Mouse (Mus musculus) embryo, embryonic 9.5 days (tissue): ENCODE measurements around the gene 3110001I22Rik.

Experiments used
- DNase-seq: peaks from one replicate; pipeline ENCODE4 v3.0.0-alpha.2; 2017; ENCODE audit errors: extremely low spot score

3110001I22Rik gene

GRCm38 (mm10) chr16:13716821-13717553 lies 45.3 kb downstream of the 3110001I22Rik start:
- no peak for DNase-seq

- DNase-seq: no peak
Observed at GRCm38 (mm10) chr16:13722937-13723336, 51.2 kb downstream of the 3110001I22Rik start.

GRCm38 (mm10) chr16:13727811-13728335 lies 56.1 kb downstream of the 3110001I22Rik start:
- DNase-seq: no peak
